Mouse (Mus musculus): ENCODE measurements around the gene Adcy4.

Adcy4 gene

DNA sequence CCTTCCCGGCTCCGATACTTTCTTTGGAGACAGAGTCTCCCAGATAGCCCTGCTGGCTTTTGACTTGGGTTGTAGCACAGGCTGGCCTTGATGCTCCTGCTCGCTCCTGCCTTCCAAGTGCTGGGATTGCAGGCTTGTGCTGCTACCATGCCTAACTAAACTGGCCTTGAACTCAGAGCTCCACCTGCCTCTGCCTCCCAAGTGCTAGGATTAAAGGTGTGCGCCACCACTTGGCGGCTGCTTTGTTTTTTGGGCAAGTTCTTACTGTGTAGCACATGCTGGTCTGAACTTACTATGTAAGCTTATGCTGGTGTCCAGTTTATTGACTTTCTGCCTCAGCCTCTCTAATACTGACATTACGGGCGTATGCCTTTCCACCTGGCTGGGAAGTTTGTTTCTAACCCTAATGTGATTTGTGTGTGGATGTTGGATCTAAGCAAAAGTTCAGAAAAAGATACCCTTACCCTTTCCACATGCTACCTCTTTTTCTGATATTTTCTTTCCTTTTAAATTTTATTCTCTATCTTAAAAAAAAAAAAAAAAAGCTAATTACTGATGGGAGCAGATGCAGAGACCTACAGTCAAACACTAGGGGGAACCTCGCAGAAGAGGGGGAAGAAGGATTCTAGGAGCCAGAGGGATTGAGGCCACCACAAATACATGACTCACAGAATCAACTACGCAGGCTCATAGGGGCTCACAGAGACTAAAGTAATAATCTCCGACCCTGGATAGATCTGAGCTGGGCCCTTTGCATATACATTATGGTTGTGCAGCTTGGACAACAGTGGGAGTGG, 36.6 kb downstream of the Adcy4 start:
- DNase-seq = no peak

DNA sequence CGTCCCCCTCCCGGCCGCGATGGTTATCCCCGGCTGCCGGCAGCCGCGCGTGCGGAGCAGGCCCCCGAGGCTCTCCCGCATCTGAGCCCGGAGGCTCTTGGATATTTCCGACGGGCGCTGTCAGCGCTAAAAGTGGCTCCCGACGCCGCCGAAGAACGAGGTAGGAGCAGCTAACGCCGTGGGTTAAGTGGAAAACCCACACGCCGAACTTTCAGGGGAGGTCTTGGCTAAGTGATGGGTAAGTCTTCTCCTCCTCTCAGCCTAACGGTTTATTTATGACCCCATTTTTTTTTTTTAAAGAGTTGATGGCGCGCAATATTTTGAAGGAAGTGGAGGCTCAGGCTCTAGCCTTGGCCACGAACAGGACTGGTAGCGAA, 38.0 kb downstream of the Adcy4 start:
- no peak for DNase-seq

DNA sequence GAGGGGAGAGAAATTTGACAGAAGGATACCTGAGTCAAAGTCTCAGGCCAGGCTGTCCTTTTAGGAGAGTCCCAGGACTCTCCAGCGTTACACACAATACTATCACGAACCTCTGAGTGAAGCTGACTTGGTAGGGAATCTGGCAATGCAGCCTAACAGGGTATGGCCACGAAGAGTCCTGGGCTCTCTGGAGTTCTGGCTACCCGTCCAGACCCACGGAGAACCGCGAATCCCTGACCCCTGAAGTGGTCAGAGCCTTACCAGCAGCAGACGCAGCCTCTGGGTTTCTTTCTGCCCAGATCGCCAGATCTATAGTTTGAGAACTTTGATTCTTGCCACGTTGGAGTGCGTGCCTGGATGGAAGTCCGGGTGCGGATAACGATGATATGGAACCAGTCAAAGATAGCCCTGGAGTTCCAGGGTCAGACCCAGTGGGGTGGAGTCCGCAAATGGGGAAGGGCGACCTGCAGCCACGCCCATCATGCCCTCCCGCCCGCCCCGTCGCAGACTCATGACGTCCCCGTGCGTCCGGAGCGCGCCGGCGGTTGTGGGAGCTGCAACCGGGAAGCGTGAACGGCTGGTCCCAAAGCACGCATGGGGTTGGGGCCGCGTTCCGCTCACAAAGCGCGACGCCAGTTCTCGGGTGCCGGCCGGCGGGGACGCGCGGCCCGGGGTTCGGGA, 38.6 kb downstream of the Adcy4 start, which contains the start of the genes Dhrs1 and Nop9:
Dhrs1 (minus strand) TSS at position 511 of the 681 bp plus-strand sequence.
Nop9 (plus strand) TSS at position 514 of the 681 bp plus-strand sequence.
- peak; percentile 93 to 94 for DNase-seq

DNA sequence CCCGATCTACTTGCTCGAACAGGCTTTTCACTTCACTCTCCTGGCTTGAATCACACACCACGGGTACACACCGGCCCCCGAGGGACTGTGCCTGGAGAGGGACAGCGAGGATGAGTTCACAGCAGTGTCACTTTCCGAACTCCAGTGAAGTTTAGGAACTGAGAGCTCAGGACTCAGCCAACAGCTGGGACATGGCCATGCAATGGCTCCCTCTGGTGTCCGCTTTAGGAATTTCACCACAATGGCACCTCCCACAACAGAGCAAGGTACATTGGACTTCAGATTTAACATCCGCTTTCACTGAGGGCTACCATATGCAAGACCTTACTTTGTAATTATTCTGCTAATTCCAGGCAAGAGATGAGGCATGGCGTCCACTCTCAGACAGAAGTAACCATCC, 40.2 kb downstream of the Adcy4 start:
- peak; percentile 91 to 94 for DNase-seq

DNA sequence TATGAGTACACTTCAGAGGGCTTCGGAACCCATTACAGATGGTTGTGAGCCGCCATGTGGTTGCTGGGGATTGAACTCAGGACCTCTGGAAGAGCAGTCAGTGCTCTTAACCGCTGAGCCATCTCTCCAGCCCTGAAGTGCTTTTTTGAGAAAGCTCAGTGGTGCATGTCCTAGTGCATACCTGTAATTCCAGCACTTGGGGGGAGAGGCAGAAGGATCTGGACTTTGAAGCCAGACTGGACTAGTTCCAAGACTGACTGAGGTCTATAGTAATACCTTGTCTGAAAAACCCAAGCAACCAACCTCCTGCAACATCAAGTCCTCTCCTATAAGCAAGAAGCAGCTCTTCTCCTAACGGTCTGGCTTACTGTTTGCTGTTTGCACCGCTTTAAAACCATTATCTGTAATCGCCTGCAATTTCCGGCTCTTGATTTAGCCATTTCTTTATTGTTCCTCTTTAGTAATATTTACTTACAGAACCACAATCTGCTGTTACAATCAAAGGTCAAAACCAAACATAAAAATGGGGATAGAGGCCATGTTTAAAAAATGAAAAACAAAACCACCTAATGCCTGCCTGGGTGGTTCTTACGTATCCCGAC, 46.7 kb downstream of the Adcy4 start:
- no peak for DNase-seq

DNA sequence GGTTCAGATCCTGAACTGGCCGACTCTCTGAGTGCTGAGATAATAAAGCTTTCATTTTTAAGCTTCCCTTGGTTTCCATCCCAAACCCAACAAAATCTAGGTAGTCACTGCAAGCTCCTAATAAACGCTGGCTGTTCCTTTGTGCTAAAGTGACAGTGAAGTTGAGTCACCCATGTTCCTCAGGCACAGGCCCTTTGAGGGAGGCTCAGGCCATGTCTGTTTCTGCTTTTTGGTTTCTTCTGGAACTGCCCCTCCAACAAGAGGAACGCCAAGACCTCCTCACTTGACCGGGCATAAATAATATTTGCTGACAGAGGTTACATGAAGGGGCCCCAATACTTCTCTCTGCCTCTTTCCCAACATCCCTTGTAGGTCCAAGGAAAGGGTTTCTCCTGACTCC, 48.1 kb downstream of the Adcy4 start:
- DNase-seq = no peak

DNA sequence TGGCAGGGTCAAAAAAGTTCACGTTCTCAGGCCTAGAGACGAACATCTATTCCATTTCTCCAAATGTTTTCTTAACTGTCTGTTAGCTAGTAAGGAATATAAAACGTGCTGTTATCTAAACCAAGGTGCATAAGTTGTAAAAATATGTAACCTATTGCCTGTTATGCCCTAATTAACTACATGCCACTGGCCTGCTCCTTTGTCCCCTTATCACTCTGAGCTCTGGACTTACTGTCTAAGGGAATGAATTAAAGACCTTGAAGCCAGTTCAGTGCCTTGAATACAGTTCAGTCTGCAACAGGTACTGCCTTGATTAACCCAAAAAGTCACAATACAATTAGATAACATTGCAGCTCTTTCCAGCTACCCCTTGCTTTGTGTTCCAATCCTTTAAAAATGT, 48.6 kb downstream of the Adcy4 start:
- no peak for DNase-seq

DNA sequence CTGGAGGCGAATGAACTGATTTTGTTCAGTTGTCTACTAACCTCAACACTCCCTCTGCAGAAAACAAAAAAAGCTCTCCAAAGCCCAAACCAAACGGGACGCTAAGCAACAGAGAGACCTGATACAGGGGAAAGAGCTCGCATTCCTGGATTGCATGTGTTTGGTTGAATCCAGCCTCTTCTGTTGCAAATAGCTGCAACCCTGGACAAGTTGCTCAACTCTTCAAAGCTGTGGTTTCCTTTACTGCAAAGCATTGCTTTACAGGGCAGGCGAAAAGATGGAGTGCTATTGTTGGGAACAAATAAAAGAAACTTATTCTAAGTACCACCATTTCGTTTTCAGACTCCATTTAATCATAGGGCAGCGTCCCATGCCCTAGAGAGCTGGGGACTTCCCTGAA, 49.0 kb downstream of the Adcy4 start:
- no peak for DNase-seq

DNA sequence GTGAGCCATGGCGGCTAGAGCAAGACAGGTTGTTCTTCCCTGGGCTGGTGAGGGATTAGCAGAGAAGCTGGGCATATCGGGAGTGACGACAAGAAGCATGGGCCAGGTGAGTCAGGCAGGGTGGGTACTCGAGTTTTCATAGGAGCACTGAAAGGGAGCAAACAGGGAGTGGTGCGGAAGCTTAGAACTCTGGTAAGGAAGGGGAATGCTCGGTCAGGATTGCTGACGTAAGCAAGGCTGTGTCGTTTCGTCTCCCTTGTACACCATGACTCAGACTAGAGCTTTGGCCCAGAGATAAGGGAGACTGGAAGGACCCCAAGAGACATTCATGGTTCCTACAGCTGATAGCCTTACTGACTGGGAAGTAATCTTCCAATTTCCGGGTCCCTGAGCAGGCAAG, 50.0 kb downstream of the Adcy4 start:
- no peak for DNase-seq

DNA sequence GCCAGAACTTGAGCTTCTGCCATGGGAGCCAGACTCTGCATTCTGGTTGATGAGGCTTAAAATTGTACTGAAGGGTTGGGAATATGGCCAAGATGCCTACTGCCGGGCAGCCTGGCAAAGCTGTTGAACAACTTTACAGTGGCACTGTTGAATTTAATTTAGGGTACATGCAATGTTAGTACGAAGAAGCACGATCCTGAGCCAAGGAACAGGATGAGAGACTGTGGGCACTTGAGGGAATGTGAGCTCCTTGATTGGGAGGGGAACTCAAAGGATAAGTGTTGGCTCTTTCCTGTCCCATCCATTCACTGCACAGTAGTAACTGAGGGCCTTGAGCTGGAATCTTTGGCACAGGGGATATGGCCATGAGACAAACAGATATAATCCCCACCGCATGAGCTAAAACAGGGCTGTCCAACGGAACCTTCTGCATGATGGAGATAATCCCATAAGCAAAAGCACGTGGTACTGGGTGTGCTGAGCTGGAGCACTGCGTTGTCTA, 53.3 kb downstream of the Adcy4 start:
- peak; percentile 76 to 78 for DNase-seq

DNA sequence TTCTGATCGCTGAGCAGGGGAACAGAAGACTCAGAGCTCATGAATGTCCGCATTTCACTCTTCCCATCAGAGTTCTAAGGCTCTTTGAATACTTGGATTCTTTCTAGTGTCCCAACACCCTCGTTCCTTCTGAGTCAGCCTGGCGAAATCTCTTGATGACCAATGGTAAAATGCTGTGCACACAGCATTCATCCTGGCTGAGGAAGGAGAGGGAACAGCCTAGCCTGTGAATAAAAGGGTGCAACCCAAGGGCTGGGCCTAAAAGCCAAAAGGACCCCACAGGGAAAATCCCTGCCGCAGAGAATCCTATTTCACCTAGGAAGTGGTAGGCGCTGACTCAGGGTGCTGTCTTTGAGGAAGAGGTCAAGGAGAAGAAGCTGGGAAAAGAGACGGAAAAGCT, 53.8 kb downstream of the Adcy4 start:
- DNase-seq = no peak

DNA sequence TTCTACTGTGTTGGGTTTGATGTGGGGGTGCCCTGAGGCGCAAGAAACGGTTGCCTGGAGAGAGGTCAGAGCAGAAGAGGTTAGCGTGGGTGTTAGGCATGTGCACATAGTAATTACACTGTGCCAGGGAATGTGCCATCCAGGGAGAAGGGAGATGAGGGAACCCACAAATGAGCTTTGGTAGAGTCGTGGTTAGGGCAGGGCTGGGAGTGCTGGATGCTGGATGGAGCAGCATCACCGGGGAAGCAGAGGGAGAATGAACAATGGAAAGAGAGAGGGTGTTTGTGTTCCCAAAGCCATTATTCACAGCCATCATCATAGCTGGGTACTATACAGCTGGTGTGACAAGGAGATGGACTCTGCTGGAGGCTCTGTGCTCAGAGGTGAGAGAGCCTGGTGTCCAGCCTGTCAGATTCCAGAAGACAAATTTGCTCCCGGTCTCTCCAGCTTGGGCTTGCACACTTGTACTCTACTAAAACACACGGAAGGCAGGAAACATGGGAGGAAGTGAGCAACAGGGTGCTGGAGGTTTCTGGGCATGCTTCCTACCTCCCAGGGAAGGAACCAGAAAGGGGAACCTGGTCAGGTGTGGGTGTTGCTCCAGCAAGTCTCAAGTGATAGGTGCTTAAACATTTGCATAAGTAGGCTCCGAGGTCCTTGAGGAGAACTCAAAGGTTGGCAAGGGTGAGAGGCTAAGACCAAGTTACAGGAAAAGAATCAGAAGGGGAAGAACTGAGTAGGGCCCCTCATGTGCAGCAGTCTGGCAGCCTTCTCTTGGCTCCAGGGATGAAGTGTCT, 55.8 kb downstream of the Adcy4 start:
- DNase-seq = no peak

DNA sequence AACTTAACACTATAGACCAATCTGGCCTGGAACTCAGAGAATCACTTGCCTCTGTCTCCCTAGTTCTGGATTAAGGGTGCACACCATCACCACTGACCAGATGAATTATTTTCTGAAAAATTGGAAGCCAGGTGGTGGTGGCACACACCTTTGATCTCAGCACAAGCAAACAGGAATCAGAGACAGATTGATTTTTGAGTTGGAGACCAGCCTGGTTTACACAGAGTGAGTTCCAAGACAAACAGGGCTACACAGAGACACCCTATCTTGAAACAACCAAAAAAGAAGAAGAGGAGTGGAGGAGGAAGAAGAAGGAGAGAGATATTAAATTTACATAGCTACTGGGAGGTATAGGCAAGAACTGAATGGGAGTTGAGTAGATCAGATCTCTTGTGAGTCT, 57.6 kb downstream of the Adcy4 start:
- DNase-seq = no peak

DNA sequence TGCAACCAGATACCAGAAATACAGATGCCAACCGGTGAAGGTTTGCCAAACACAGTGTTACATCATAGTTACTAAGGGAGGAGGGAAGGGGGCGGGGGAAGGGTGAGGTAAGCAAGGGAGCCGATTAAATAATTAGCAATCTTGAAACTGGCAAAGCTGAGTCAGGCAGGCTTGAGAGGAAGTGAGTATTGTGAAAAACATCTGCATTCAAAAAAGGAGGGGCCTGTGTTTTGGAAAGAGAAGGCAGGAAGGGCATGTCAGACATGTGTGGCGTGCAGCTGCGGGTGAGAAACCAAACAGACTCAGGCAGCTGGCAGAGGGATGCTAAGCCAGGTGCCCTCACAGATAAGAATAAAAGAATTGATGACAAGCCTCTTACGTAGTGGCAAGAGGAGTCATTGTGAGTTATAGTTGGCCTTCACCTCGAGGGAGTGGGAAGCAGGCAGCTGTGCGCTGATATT, 59.5 kb downstream of the Adcy4 start:
- no peak for DNase-seq

DNA sequence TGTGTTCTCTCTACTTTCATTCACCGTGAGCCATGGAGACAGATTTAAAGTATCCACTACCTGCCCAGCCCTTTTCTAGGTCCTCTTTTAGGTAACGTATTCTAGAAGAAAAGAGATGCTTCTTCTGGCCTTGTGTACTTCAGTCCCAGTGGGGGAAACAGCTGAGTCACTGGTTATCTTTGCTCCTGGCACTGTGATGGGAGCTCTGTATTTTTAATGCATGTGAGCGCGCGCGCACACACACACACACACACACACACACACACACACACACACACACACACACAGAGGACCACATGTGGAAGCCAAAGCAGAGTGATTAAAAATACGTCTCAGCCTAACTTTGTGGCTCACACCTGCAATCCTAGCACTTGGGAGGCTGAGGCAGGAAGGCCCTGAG, 60.5 kb downstream of the Adcy4 start:
- no peak for DNase-seq

DNA sequence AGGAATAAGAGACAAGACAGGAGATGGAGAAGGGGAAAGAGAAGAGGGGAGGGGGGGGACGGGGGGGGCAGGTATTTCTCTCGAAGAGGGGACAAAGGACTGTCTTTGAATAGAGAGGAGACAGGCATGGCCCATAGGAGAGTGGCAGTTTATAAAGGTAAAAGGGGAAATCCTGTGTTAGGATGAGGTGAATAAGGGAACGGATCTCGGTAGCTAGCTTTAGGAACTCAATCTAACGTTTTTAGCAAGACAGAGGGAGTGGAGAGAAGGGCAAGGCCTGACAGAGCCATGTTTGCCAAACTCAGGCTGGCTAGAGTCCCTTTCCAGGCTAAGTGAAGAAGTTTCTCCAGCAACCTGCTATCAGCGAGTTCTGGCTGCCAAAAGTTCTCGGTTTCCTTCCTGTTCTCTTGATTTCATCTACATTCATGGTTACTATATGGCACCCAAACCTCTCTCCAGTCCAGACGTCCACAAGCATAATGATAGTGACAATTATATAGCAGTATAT, 61.4 kb downstream of the Adcy4 start:
- no peak for DNase-seq

DNA sequence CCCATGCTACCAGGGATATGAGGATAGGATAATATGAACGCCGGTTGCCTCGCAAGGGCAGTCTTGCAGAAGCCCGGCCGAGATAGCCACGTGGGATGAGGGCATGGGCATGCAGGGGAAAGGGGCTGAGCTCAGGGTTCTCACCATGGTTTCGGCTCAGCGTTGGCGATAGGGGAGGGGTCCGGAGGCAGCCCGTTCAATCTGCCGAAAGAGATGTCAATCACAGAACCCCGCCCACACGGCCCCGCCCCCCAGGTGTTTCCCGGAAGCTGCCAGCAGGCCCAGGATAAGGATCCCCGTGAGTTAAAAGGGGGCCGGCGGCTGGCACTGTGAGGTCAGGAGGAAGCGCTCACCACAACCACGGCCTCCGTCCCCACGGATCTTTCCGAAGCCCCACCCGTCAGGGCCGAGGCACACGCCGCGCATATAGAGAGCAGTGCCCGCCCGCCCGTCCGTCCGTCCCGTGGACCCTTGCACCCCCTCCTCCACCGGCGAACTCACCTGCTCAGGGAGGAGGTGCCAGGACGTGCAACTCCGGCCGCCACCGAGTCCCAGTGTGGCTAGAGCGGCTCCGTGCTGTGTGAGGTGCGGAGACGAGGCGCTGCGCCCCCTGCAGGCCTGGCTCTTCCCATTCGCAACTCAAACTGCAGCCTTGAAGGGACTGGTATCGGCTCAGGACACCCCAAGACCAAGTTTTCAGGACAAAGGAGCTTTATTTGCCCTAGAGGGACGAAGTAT, 62.0 kb downstream of the Adcy4 start, which contains the start of gene Rabggta:
Rabggta (minus strand) TSS at position 564 of the 738 bp plus-strand sequence.
- peak; percentile 97 to 98 for DNase-seq

DNA sequence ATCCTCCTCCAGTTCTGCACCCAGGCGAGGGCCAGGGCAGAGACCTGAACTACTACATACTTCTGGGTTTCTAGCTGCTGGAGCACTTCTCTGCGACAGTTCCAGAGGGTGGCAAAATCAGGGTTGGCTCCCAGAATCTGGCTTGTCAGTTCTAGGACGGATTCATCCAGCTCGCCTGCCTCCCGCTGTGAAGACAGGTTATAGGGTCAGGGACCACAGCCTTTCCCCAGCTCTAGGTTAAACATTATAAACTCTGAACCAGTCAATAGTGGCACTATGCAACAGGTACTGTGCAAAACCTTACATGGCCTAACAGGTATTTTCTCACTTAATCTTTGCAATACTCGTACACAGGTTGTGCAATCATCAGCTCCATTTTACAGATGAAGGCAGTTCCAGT, 62.8 kb downstream of the Adcy4 start:
- DNase-seq = peak; percentile 25 to 35

DNA sequence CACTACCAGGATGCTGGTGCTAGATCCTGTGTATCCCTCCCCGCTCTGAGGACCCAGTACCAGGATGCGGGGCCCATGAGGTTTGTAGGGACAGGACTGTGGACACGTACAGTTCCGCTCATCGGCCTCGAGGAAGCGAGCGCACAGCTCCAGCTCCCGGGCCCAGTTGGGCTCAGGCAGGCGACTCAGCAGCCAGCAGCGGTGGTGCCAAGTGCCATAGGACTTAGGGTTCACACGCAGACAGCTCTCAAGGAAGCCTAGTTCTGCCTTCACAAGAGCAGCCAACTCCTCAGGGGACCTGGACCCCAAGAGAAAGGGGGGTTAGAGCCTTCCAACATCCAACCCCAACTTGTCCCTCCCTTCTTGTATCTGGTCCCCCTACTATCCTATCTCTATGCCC, 63.2 kb downstream of the Adcy4 start:
- DNase-seq = peak in 1 of 2 experiments; percentile 27

DNA sequence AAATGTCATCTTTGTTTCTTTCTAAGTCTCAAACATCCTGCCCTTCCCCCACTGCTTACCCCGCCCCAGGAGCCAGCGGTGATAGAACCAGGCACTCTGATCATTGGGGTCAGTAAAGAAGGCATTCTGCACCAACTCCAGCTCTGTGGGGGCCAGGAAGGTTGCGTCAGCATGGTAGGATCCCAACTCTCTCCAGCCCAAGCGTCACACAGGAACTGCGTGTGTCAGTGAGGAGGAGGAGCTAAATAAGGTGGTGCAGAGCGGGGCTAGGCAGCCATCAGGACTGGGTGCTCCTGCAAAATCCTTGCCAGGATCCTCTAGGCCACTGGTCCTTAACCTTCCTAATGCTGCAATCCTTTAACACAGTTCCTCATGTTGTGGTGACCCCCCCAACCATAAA, 64.2 kb downstream of the Adcy4 start:
- no peak for DNase-seq

All from cerebellum, postnatal 10 days (tissue).